Mouse (Mus musculus) embryonic stem cell, embryonic (primary cell): ENCODE results near the gene Ccdc15.
"Not testable (repeated sequence)": the region's sequence is repeated elsewhere in the genome, so short reads cannot be mapped to it uniquely, and the experiment has no call there.

Experiments used
- CTCF ChIA-PET, 4 experiments: fragments of 300-600 bp in 2 of 4; fragments of 350-600 bp in 2 of 4; sonication (Branson Sonifier 250); formaldehyde crosslinking; loops; one replicate each; lab custom pipeline; 2022; ENCODE audit warnings: inconsistent platforms in 2 of 4; lab: Charles Lee
- POLR2A ChIA-PET, 4 experiments: fragments of 300-600 bp in 2 of 4; fragments of 350-600 bp in 2 of 4; sonication (Branson Sonifier 250); formaldehyde crosslinking; loops; one replicate each; lab custom pipeline; 2022; ENCODE audit warnings: antibody characterized with exemption in 4 of 4, inconsistent platforms in 1 of 4; lab: Charles Lee

Gene Ccdc15

GRCm38 (mm10) chr9:37362084-37362483, 13.9 kb upstream of the Ccdc15 start:
- POLR2A ChIA-PET: no interaction called here
- CTCF ChIA-PET: no interaction called here

GRCm38 (mm10) chr9:37359331-37360220, 11.3 kb upstream of the Ccdc15 start:
- ChIA-PET POLR2A (interaction anchor here (0.6 to 2.6 kb wide), 9 partner anchors 10 to 418 kb away, joined by 3 to 10 read pairs (median 4); partner anchors contain the start of gene Ccdc15 (in 3 of the 4)), CTCF (interaction anchor here in 3 of 4 experiments (0.6 to 1.0 kb wide), 3 partner anchors 8 to 104 kb away, joined by 3 read pairs; no protein-coding TSS in a partner anchor)

- CTCF ChIA-PET: interaction anchor here in 1 of 4 experiments (0.6 kb wide), 1 partner anchor 9 kb away, joined by 3 read pairs; no protein-coding TSS in a partner anchor
- POLR2A ChIA-PET: interaction anchor here (0.6 to 2.6 kb wide), 9 partner anchors 9 to 154 kb away, joined by 3 to 10 read pairs (median 4); partner anchors contain the start of gene Ccdc15 (in 3 of the 4)
Measured at GRCm38 (mm10) chr9:37358713-37359330, 10.6 kb upstream of the Ccdc15 start.

GRCm38 (mm10) chr9:37354485-37354884, 6.3 kb upstream of the Ccdc15 start:
- CTCF ChIA-PET: interaction anchor here in 1 of 4 experiments (0.5 kb wide), 1 partner anchor 116 kb away, joined by 4 read pairs; no protein-coding TSS in a partner anchor
- POLR2A ChIA-PET: no interaction called here

GRCm38 (mm10) chr9:37351266-37351665, 3.0 kb upstream of the Ccdc15 start:
- CTCF ChIA-PET: interaction anchor here in 2 of 4 experiments (0.6 kb wide), 2 partner anchors 13 to 320 kb away, joined by 5 to 8 read pairs; no protein-coding TSS in a partner anchor
- POLR2A ChIA-PET: interaction anchor here in 1 of 4 experiments (0.7 to 1.0 kb wide), 2 partner anchors 16 to 79 kb away, joined by 3 read pairs; no protein-coding TSS in a partner anchor

GRCm38 (mm10) chr9:37349050-37349449, 818 bp upstream of the Ccdc15 start:
- ChIA-PET POLR2A (interaction anchor here in 3 of 4 experiments (0.5 to 2.2 kb wide), 6 partner anchors 8 to 961 kb away, joined by 3 to 8 read pairs (median 4); no protein-coding TSS in a partner anchor), CTCF (no interaction called here)

GRCm38 (mm10) chr9:37347184-37347987, 846 bp downstream of the Ccdc15 start:
- ChIA-PET POLR2A (no interaction called here), CTCF (no interaction called here)

GRCm38 (mm10) chr9:37345406-37345805, 2.8 kb downstream of the Ccdc15 start:
- POLR2A ChIA-PET: interaction anchor here in 1 of 4 experiments (0.6 kb wide), 1 partner anchor 359 kb away, joined by 3 read pairs; no protein-coding TSS in a partner anchor
- CTCF ChIA-PET: no interaction called here

- ChIA-PET CTCF (interaction anchor here in 1 of 4 experiments (1.4 kb wide), 1 partner anchor 146 kb away, joined by 6 read pairs; no protein-coding TSS in a partner anchor), POLR2A (interaction anchor here in 2 of 4 experiments (0.9 to 1.6 kb wide), 3 partner anchors 15 to 19 kb away, joined by 3 to 4 read pairs (median 3); partner anchors contain the start of gene Ccdc15 (in 1 of the 2))
Measured at GRCm38 (mm10) chr9:37329456-37329855, 18.8 kb downstream of the Ccdc15 start.

GRCm38 (mm10) chr9:37301720-37302119, 46.5 kb downstream of the Ccdc15 start:
- CTCF ChIA-PET: no interaction called here
- POLR2A ChIA-PET: no interaction called here

GRCm38 (mm10) chr9:37300501-37300900, 47.7 kb downstream of the Ccdc15 start:
- CTCF ChIA-PET: not testable (repeated sequence)
- POLR2A ChIA-PET: interaction anchor here in 2 of 4 experiments (0.9 to 1.3 kb wide), 2 partner anchors 14 to 48 kb away, joined by 3 to 4 read pairs; partner anchors contain the start of gene Ccdc15 (in 1 of the 2)

- CTCF ChIA-PET: no interaction called here
- POLR2A ChIA-PET: no interaction called here
Measured at GRCm38 (mm10) chr9:37295586-37295985, 52.6 kb downstream of the Ccdc15 start.

GRCm38 (mm10) chr9:37266622-37267021, 81.6 kb downstream of the Ccdc15 start:
- CTCF ChIA-PET: interaction anchor here in 2 of 4 experiments (1.3 to 1.7 kb wide), 2 partner anchors 11 kb away, joined by 3 to 6 read pairs; partner anchors contain the start of gene Slc37a2 (in 2 of the 2)
- POLR2A ChIA-PET: interaction anchor here in 2 of 4 experiments (1.4 to 2.0 kb wide), 2 partner anchors 10 to 11 kb away, joined by 3 to 6 read pairs; partner anchors contain the start of gene Slc37a2 (in 1 of the 2)

GRCm38 (mm10) chr9:37255889-37256225, 92.4 kb downstream of the Ccdc15 start:
- ChIA-PET POLR2A (interaction anchor here in 3 of 4 experiments (0.7 to 2.1 kb wide), 10 partner anchors 8 to 128 kb away, joined by 3 to 9 read pairs (median 3); partner anchors contain the start of gene Tmem218 (in 1 of the 3)), CTCF (interaction anchor here (0.5 to 1.8 kb wide), 25 partner anchors 9 to 450 kb away, joined by 3 to 7 read pairs (median 3); partner anchors contain the start of gene Tmem218 (in 1 of the 4))

- ChIA-PET POLR2A (interaction anchor here in 3 of 4 experiments (0.7 to 2.1 kb wide), 15 partner anchors 8 to 129 kb away, joined by 3 to 9 read pairs (median 3); partner anchors contain the start of gene Tmem218 (in 1 of the 3)), CTCF (interaction anchor here (0.5 to 1.8 kb wide), 26 partner anchors 8 to 449 kb away, joined by 3 to 7 read pairs (median 3); partner anchors contain the start of gene Tmem218 (in 1 of the 4))
Measured at GRCm38 (mm10) chr9:37255149-37255888, 92.9 kb downstream of the Ccdc15 start, which contains the start of gene Slc37a2. Slc37a2 (minus strand) TSS chr9:37255738.

GRCm38 (mm10) chr9:37254531-37255110, 93.6 kb downstream of the Ccdc15 start:
- CTCF ChIA-PET: interaction anchor here in 2 of 4 experiments (0.5 to 1.8 kb wide), 9 partner anchors 7 to 390 kb away, joined by 3 to 7 read pairs (median 4); no protein-coding TSS in a partner anchor
- POLR2A ChIA-PET: interaction anchor here in 2 of 4 experiments (0.7 to 2.1 kb wide), 11 partner anchors 8 to 367 kb away, joined by 3 to 8 read pairs (median 4); partner anchors contain the start of gene Tmem218 (in 1 of the 2)
